Mouse (Mus musculus): Measurements from ENCODE around the gene Sh3tc1.

DNA sequence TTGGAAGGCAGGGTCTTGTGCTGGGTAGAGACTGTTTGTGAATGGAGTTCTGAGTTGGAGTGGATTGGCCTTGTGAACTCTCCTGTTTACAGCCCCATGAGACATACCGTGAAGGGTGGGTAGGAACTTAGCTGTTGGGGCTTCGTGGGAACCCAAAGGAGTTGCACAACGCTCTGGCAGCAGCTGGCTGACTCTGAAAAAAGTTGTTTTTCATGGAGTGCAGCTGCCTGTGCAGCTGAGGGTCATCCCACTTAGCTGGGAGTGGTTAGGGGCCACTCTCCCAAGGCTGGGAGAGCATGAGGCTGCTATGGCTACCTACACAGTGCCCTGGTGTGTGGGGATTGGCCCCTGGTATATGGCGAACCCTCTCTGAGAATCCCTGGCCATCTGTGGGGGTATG, 92.2 kb downstream of the Sh3tc1 start:
- TF ChIP-seq CTCF (conservative IDR thresholded peaks at IDR 0.05; ENCODE audit: low read length) (no peak), POU5F1 (IDR thresholded peaks at IDR 0.05; ENCODE audit: borderline replicate concordance, low read length) (no peak)

Data from E14TG2a.4 (cell line).